Mouse (Mus musculus): ENCODE data around the gene Slc51b.

The Slc51b gene

GRCm38 (mm10) chr9:65410378-65410777 lies 12.4 kb downstream of the Slc51b start:
- DNase-seq (ENCODE audit: low read depth, low spot score): no peak

GRCm38 (mm10) chr9:65408871-65409295 lies 13.9 kb downstream of the Slc51b start:
- no peak for DNase-seq (ENCODE audit: low read depth, low spot score)

DNA sequence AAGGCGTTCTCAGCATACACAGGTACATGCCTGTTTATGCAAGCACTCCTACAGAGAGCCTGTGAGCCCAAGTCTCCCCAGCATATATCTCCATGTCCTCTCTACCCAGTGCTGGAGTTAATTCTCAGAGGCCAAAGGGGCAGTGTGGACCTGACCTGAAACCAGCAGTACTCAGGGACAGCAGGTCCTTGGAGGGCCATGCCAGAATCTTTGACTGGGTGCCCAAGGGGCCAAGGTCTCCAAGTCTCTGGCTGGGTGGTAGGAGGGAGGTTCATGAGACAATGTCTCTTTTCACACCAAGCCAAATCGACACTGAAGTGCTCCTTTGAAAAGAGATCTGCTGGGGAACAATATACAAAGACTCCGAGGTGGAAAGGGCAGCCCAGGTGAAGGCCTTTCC lies 14.9 kb downstream of the Slc51b start:
- no peak for DNase-seq (ENCODE audit: low read depth, low spot score)

- no peak for DNase-seq (ENCODE audit: low read depth, low spot score)
Observed at GRCm38 (mm10) chr9:65407327-65407726, 15.4 kb downstream of the Slc51b start.

- DNase-seq (ENCODE audit: low read depth, low spot score): no peak
Observed at GRCm38 (mm10) chr9:65405184-65405449, 17.6 kb downstream of the Slc51b start.

- DNase-seq (ENCODE audit: low read depth, low spot score): no peak
Observed at GRCm38 (mm10) chr9:65404331-65405183, 18.2 kb downstream of the Slc51b start.

DNA sequence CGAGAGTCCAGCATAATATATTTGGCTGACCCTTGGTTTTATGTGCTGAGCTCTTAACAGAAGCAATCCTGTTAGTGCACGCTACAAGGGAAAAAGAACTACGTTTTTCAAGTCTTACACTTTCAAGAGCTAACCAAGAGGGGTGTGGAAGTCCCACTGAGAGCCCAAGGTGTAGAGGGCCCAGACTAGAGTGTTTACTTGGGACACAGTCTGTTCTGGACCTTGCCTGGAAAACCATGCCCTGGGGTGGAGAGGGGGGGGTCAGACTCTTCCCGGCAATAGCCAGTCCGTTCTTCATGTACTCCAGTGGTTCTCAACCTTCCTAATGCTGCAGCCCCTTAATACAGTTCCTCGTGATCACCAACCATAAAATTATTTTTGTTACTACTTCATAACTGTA lies 22.8 kb downstream of the Slc51b start:
- no peak for DNase-seq (ENCODE audit: low read depth, low spot score)

GRCm38 (mm10) chr9:65398279-65398678 lies 24.5 kb downstream of the Slc51b start, which contains the start of gene Rasl12:
Gene Rasl12, plus strand, starts transcription at chr9:65398506.
- peak; percentile 62 for DNase-seq (ENCODE audit: low read depth, low spot score)

DNA sequence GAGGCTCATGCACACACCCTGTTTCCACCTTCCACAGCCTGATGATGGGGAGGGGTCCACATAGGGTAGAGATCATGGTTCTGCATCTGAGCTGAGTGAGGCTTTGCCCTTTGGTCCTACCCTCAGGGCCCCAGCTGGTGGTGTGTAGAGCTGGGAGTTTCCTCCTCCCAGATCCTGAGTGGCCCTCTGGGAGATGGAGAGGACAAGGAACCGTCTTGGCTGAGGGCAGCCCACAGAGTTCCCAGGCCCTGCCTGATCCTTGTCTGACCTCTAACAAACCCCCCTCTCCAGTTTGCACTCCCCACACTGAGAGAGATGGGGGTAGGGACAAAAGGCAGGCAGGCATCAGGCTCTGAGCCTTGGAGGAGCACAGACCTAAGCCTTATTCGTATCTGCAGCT lies 28.4 kb downstream of the Slc51b start:
- DNase-seq (ENCODE audit: low read depth, low spot score): no peak

GRCm38 (mm10) chr9:65393606-65394005 lies 29.1 kb downstream of the Slc51b start:
- no peak for DNase-seq (ENCODE audit: low read depth, low spot score)

GRCm38 (mm10) chr9:65392638-65393364 lies 30.0 kb downstream of the Slc51b start:
- peak; percentile 57 for DNase-seq (ENCODE audit: low read depth, low spot score)

DNA sequence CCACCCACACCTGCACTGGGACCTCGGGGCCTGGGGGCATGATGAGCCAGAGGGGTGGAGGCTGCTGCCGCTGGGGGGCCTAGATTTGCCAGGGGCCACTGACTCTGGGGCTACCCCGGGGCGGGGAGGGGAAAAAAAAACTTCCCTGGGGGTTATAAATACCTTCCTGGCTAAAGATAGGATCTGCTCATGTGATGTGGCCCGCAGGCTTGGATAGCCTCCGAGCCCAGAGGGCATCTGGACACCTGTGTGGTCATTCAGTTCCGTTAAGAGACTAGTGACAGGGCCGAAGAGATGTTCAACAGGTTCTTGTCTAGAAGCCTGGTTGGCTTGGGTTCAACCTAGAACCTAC lies 31.2 kb downstream of the Slc51b start, which contains the start of gene Kbtbd13:
Gene Kbtbd13, minus strand, starts transcription at position 40 of the 352 bp plus-strand sequence.
- no peak for DNase-seq (ENCODE audit: low read depth, low spot score)

DNA sequence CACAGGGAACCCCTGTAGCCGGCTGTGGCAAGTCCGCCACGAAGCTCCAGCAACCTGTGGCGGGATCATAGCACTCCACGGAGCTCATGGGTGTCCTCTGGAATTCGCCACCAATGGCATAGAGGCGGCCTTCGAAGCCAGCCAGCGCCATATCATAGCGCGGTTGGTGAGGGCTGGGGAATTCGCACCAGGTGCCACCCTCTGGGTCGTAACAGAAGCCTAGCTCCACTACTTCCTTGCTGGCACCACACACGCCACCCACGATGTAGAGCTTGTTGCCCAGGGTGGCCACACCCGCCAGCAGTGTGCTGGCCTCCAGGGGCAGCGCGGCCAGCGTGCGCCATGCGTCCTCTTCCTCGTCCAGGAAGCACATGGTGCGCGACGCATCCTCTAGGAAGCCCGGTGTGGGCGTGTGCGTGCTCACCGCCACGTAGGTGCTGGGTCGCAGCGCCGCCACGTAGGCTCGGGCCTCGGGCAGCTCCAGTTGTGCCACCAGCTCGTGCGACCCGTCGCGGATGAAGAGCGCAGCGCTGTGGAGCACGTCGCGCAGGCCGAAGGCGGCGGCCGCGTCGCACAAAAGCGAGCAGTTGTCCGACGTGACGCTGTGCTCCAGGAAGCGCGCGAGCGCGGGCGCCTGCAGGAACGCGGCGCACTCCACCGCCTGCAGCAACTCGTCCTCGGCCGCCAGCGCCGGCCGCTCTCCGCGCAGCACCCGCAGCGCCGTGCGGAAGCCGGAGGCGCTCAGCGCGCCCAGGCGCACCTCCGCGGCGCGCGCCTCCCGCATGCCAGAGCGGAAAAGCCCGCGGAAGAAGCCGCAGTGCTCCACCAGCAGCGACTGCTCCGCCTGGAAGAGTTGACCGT lies 31.8 kb downstream of the Slc51b start:
- DNase-seq (ENCODE audit: low read depth, low spot score): peak; percentile 16

DNA sequence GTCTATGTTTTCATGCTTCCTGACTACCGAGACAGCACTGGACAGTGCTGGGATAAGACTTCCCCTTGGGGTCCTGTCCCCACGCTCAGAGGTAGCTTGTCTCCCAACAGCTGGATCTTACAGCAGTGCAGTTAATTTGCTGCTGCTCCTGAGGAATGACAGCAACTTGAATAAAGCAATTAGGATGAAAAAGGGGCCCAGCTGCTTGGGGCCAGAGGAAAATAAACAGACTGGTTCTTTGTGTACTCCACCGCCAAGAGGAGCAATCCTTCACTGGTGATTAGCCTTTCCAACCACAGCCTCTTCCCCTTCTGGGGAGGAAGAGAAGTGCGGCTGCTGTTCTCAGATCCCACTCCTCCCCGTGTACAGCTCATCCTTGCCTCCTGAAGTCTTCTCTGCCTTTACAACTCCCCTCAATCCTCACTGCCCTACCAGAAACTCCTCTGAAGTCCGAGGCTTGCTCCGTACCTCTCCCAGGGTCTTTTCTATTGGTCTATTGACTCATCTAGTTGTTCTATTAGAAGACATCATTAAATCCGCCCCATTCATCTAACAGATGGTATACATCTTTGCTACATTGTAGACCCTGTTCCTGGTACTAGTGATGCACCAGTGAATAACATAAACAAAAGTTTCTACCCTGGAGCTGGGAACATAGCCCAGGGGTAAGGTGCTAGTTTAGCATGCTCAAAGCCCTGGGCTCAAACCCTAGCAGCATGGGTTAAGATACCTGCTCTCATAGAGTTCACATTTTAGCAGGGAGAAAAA lies 36.2 kb downstream of the Slc51b start:
- DNase-seq (ENCODE audit: low read depth, low spot score): no peak

DNA sequence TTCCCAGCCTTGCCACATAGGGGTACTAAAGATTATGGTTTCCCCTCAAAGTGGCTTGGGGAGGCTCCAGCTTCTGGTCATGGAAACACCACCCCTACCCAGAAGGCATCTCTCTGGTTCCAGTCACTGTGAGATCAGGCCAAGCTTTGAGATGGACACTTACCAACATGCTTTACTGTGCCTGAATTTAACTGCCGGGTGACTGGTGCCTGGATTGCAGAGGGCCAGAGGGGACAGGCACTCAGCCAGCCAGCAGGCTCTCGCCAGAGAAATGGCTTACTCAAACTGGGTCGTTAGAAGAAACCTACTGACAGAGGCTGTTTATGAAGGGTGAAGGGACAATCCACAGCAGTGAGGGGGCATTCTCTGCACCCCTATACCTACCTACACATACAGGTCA lies 38.5 kb downstream of the Slc51b start:
- DNase-seq (ENCODE audit: low read depth, low spot score): no peak

- no peak for DNase-seq (ENCODE audit: low read depth, low spot score)
Observed at GRCm38 (mm10) chr9:65382751-65383097, 40.0 kb downstream of the Slc51b start.

DNA sequence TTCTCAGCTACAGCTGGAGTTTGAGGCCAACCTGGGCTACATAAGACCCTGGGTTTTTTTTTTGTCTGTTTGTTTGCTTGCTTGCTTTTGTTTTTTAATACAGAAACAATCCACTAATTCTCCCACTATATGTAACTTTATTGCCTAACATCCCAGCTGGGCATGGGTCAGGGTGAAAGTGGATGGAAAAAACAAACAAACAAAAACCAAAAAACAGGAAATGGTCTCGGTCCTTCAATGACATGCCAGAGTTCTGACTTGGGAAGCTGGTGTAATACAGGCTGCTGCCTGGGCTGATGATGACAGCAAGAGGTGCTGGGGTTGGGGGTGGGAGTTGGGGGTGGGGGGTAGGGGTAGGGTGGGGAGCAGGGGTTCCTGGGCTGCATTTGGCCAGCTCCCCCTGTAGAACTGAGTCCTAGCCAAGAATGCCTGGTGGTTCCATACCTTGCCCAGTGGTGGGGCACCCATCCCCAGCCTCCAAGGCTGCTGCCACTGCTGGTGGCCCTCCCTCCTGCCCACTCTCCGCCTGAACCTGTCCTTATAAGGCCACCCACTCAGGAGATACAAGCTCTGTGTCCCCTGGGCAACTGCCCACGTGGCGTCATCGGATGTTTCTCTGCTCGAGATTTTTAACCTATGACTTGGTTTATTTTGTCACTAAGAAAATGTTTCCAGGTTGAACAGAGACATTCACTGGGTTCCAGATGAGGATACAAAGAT lies 40.6 kb downstream of the Slc51b start:
- no peak for DNase-seq (ENCODE audit: low read depth, low spot score)

- DNase-seq (ENCODE audit: low read depth, low spot score): no peak
Observed at GRCm38 (mm10) chr9:65381017-65381590, 41.7 kb downstream of the Slc51b start.

DNA sequence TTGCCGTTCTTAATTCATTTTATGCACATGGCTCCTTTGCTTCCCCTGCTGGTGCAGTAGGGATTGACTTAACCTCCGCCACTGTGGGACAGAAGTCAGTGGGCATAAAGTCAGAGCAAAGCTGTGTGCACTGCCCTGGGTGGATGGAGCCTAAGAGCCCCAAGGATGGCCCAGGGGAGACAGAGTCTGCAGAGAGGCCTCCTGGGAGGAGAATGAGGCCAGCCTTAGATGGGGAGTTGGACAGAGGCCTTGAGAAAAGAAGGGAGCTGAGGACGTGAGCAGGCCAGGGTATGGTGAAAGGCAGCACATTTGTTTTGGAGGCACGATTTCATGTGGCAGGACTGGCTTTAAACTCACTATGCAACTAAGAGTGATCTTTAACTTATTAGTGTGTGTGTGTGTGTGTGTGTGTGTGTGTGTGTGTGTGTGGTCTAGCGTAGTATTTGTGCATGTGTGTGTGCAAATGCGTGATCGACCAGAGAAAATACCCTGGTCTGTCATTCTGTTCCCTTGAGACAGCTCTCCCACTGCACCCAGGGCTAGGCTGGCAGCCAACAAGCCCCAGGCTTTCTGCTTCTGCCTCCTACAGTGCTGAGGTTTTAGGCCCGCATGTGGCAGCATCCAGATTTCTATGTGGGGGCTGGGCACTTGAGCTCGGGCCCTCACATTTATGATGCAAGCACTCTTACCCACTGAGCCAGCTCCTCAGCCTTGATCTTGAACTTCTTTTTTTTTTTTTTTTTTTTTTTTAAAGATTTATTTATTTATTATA lies 47.4 kb downstream of the Slc51b start:
- DNase-seq (ENCODE audit: low read depth, low spot score): no peak

Measured in embryo, embryonic 11.5 days (tissue).